Mouse (Mus musculus) ES-E14 (cell line): ENCODE results near the gene Gm17482. TPM values are rescaled to one million over a fixed set of nuclear protein-coding genes. Genes with fewer than 3 reads are reported as not detected.

Experiments used
- DNase-seq: peaks from one replicate; pipeline ENCODE4 v3.0.0-alpha.2; 2013; ENCODE audit warnings: low read depth, low spot score
- H3K27ac ChIP-seq: 2 replicates; pipeline ENCODE4 v1.5.1; 2012; ENCODE audit warnings: low read depth, mild to moderate bottlenecking, low read length, moderate library complexity, mixed read lengths; ENCODE audit not compliant: poor library complexity, insufficient read depth, severe bottlenecking
- H3K36me3 ChIP-seq: 2 replicates; pipeline ENCODE4 v1.6.1; 2012; ENCODE audit warnings: mild to moderate bottlenecking, low read length, moderate library complexity, mixed read lengths; ENCODE audit not compliant: control insufficient read depth, poor library complexity, insufficient read depth, severe bottlenecking
- H3K4me1 ChIP-seq, 2 experiments: fragments of 150-350 bp in 1 of 2; sonication (generic) in 1 of 2; 2 replicates each; pipeline ENCODE4 v1.6.1; 2012; ENCODE audit warnings: low read length in 2 of 2, mild to moderate bottlenecking in 1 of 2, mixed read lengths in 1 of 2; ENCODE audit not compliant: control insufficient read depth in 2 of 2, insufficient read depth in 2 of 2, poor library complexity in 1 of 2
- H3K4me3 ChIP-seq, 2 experiments: fragments of 150-350 bp in 1 of 2; sonication (generic) in 1 of 2; 2 replicates each; pipeline ENCODE4 v1.5.1; 2012; ENCODE audit warnings: low read length in 2 of 2, low read depth in 1 of 2, mild to moderate bottlenecking in 1 of 2, mixed read lengths in 1 of 2; ENCODE audit not compliant: insufficient read depth in 1 of 2, poor library complexity in 1 of 2, severe bottlenecking in 1 of 2
- H3K9ac ChIP-seq: 2 replicates; pipeline ENCODE4 v1.6.1; 2012; ENCODE audit warnings: low read depth, mild to moderate bottlenecking, low read length, mixed read lengths; ENCODE audit not compliant: poor library complexity, insufficient read depth, severe bottlenecking
- H3K9me3 ChIP-seq: fragments of 150-350 bp; sonication (generic); 2 replicates; pipeline ENCODE4 v1.6.1; 2012; ENCODE audit warnings: low read depth, mild to moderate bottlenecking, low read length; ENCODE audit not compliant: control insufficient read depth, insufficient read depth
- CHD2 ChIP-seq: IDR thresholded peaks from 2 replicates; pipeline ENCODE4 v1.6.1; 2014; ENCODE audit warnings: mild to moderate bottlenecking, low read depth, low read length, inconsistent platforms
- HCFC1 ChIP-seq: IDR thresholded peaks from 2 replicates; pipeline ENCODE4 v1.6.1; 2012; ENCODE audit warnings: low read length, inconsistent platforms, borderline replicate concordance; ENCODE audit not compliant: insufficient read depth
- MAFK ChIP-seq: IDR thresholded peaks from 2 replicates; pipeline ENCODE4 v1.6.1; 2014; ENCODE audit warnings: mild to moderate bottlenecking, low read depth, low read length, inconsistent platforms; ENCODE audit not compliant: insufficient read depth
- ZC3H11A ChIP-seq: IDR thresholded peaks from 2 replicates; pipeline ENCODE4 v1.6.1; 2012; ENCODE audit warnings: low read depth, mild to moderate bottlenecking, inconsistent platforms, low read length, borderline replicate concordance
- ZNF384 ChIP-seq: IDR thresholded peaks from 2 replicates; pipeline ENCODE4 v1.6.1; 2012; ENCODE audit warnings: low read depth, low read length, inconsistent platforms
- in situ Hi-C, 2 experiments: fragments of 600-800 bp; cut with MboI; formaldehyde crosslinking; loops; one replicate each; pipeline ENCODE4 v1.15.1; 2025; ENCODE audit warnings: low sequenced_read_pairs in 2 of 2, inconsistent platforms in 1 of 2; ENCODE audit not compliant: unreplicated experiment in 2 of 2
- total RNA-seq: library from RNA; depleted of rRNA; stranded (reverse); fragments of 300-350 nt; gene quantifications from 2 replicates; pipeline ENCODE4 v1.2.3, GENCODE M21; 2012; rRNA removed

Gm17482 gene
- total RNA-seq, 1 experiment: not detected

GRCm38 (mm10) chr6:115292621-115293020, 65.5 kb downstream of the Gm17482 start:
- TF ChIP-seq HCFC1 (no peak), CHD2 (no peak), ZC3H11A (no peak), ZNF384 (no peak), MAFK (no peak)
- in situ Hi-C loops: no loop called here

GRCm38 (mm10) chr6:115293877-115294276, 66.7 kb downstream of the Gm17482 start:
- Histone ChIP-seq H3K27ac (no peak overlapping the region), H3K4me3 (no peak overlapping the region), H3K9ac (no peak overlapping the region), H3K36me3 (no peaks in the 10 kb centered on the region), H3K4me1 (no peaks in the 10 kb centered on the region), H3K9me3 (no peaks in the 10 kb centered on the region)
- DNase-seq: no peak
- TF ChIP-seq CHD2 (no peak), ZC3H11A (no peak), MAFK (no peak), HCFC1 (no peak), ZNF384 (no peak)
- in situ Hi-C loops: no loop called here

More at GRCm38 (mm10) chr6:115292621-115293020, 65.5 kb downstream of the Gm17482 start:
- no peaks in the 10 kb centered on the region for H3K9me3 ChIP-seq
- no peak overlapping the region for H3K9ac ChIP-seq
- H3K27ac ChIP-seq: no peak overlapping the region
- H3K4me1 ChIP-seq: no peaks in the 10 kb centered on the region
- no peak overlapping the region for H3K4me3 ChIP-seq
- H3K36me3 ChIP-seq: no peaks in the 10 kb centered on the region
- DNase-seq: no peak

GRCm38 (mm10) chr6:115307134-115307533, 80.0 kb downstream of the Gm17482 start:
- in situ Hi-C loops: no loop called here
- DNase-seq: no peak

More at GRCm38 (mm10) chr6:115307134-115307533, 80.0 kb downstream of the Gm17482 start:
- Histone ChIP-seq H3K36me3 (no peaks in the 10 kb centered on the region), H3K9ac (no peak overlapping the region), H3K9me3 (no peaks in the 10 kb centered on the region), H3K4me3 (no peak overlapping the region), H3K27ac (no peak overlapping the region), H3K4me1 (no peaks in the 10 kb centered on the region)
- TF ChIP-seq ZNF384 (no peak), MAFK (no peak), CHD2 (no peak), ZC3H11A (no peak), HCFC1 (no peak)

Other genes starting within 250 kb of the Gm17482 start
- gene Tamm41, start 189.5 kb upstream of the Gm17482 start, total RNA-seq: 35.7 and 39.9 TPM in 2 replicates
- 0.04 and 0.16 TPM in 2 replicates for gene Syn2, start 92.4 kb upstream of the Gm17482 start, total RNA-seq
- gene Timp4, start 24.9 kb downstream of the Gm17482 start, total RNA-seq: 0.42 and 1.0 TPM in 2 replicates
- gene Pparg, start 133.6 kb downstream of the Gm17482 start, total RNA-seq: 0.26 and 0.85 TPM in 2 replicates